Mouse (Mus musculus) liver, embryonic 12.5 days (tissue): Measurements from ENCODE around the gene Tnfrsf4. TPM values are rescaled to one million over a fixed set of nuclear protein-coding genes. Genes with fewer than 3 reads are reported as not detected.
A peak's percentile ranks its signal among the peaks of the same experiment; 100 is the strongest.

Source experiments
- ATAC-seq: fragments of 200-750 bp; cut with Nextera tagmentation; 2 replicates; pipeline ENCODE4 v1.8.0; 2017; ENCODE audit warnings: moderate number of reproducible peaks, mild to moderate bottlenecking, moderate library complexity
- H3K27ac ChIP-seq: fragments of 300-500 bp; sonication (generic); 2 replicates; pipeline ENCODE4 v1.5.1; 2016; ENCODE audit warnings: mild to moderate bottlenecking
- H3K27me3 ChIP-seq: fragments of 300-500 bp; sonication (generic); replicated peaks from 2 replicates; pipeline ENCODE4 v1.6.1; 2016; ENCODE audit warnings: mild to moderate bottlenecking, moderate library complexity
- H3K36me3 ChIP-seq: fragments of 300-500 bp; sonication (generic); 2 replicates; pipeline ENCODE4 v1.6.1; 2016; ENCODE audit warnings: mild to moderate bottlenecking, moderate library complexity
- H3K4me1 ChIP-seq: fragments of 300-500 bp; sonication (generic); 2 replicates; pipeline ENCODE4 v1.6.1; 2016
- H3K4me2 ChIP-seq: fragments of 300-500 bp; sonication (generic); 2 replicates; pipeline ENCODE4 v1.6.1; 2016; ENCODE audit warnings: mild to moderate bottlenecking, moderate library complexity
- H3K4me3 ChIP-seq: fragments of 300-500 bp; sonication (generic); 2 replicates; pipeline ENCODE4 v1.5.1; 2016; ENCODE audit warnings: mild to moderate bottlenecking, moderate library complexity
- H3K9ac ChIP-seq: fragments of 300-500 bp; sonication (generic); 2 replicates; pipeline ENCODE4 v1.6.1; 2016; ENCODE audit warnings: mild to moderate bottlenecking, moderate library complexity
- H3K9me3 ChIP-seq: fragments of 300-500 bp; sonication (generic); replicated peaks from 2 replicates; pipeline ENCODE4 v1.6.1; 2016; ENCODE audit warnings: mild to moderate bottlenecking, moderate library complexity
- WGBS: fragments of 180-500 bp; shearing (Covaris S2); methylation state at CpG from one replicate; pipeline ENCODE4 v1.1.7; 2016; ENCODE audit not compliant: insufficient replicate concordance; 5-methylcytosine and 5-hydroxymethylcytosine counted together
- polyA plus RNA-seq: library from polyadenylated mRNA; unstranded; fragments of >200 nt; fragmentation: Nextera tagmentation; extraction: Ambion mirVana; gene quantifications from 2 replicates; pipeline ENCODE4 v1.2.1, GENCODE M21; 2016

Gene Tnfrsf4
- polyA plus RNA-seq, 1 experiment from 2014 or later = 0.39 TPM

GRCm38 (mm10) chr4:156030651-156031118 is 17.0 kb downstream of the Tnfrsf4 start:
- no peak for ATAC-seq
- H3K9me3 ChIP-seq = no peaks in the 10 kb centered on the region
- H3K9ac ChIP-seq = peak overlapping the region; percentile 52; the same call in 1 of the 2 replicates
- peak overlapping the region; percentile 68 for H3K4me2 ChIP-seq
- H3K4me3 ChIP-seq = peak overlapping the region; percentile 52
- H3K4me1 ChIP-seq = peaks cover 33% of the 10 kb centered on the region
- no peak overlapping the region for H3K27ac ChIP-seq
- 55% methylated on average over 9 of the region's 9 CpGs for WGBS
- H3K36me3 ChIP-seq = 0 out of 2 replicates have a peak, but pooled peaks cover 4% of the 10 kb centered on the region
- H3K27me3 ChIP-seq = peaks cover 19% of the 10 kb centered on the region

DNA sequence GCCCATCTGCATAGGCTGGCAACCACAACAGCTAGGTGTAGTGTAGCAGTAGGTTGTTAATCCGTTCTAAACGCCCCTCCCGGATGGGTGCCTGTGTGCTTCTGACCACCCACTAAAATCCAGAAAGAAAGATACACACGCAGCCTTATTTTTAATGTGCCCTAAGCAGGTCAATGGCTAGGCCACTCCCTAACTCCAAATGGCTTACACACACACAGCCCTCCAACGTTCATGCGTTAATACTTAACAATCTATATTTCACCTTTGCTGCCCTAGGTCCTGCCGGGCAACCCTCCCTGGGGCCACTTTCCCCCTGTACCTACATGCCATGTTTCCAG is 17.6 kb downstream of the Tnfrsf4 start:
- 15% methylated on average over 7 of the region's 7 CpGs for WGBS
- H3K27ac ChIP-seq = peak overlapping the region; percentile 75; the same call in 1 of the 2 replicates

GRCm38 (mm10) chr4:156031593-156032391 is 18.1 kb downstream of the Tnfrsf4 start:
- Histone ChIP-seq H3K27ac (peak overlapping the region; percentile 75), H3K9me3 (no peaks in the 10 kb centered on the region), H3K4me2 (peak overlapping the region; percentile 68), H3K9ac (peak overlapping the region; percentile 52; the same call in 1 of the 2 replicates), H3K4me1 (peaks cover 33% of the 10 kb centered on the region), H3K27me3 (peaks cover 30% of the 10 kb centered on the region), H3K4me3 (peak overlapping the region; percentile 52), H3K36me3 (0 out of 2 replicates have a peak, but pooled peaks cover 4% of the 10 kb centered on the region)
- ATAC-seq = peak; percentile 73
- 3% methylated on average over 24 of the region's 24 CpGs for WGBS

More for the DNA sequence above, 17.6 kb downstream of the Tnfrsf4 start:
- Histone ChIP-seq H3K9ac (peak overlapping the region; percentile 52; the same call in 1 of the 2 replicates), H3K27me3 (peaks cover 25% of the 10 kb centered on the region), H3K36me3 (0 out of 2 replicates have a peak, but pooled peaks cover 4% of the 10 kb centered on the region), H3K4me3 (peak overlapping the region; percentile 52), H3K4me1 (peaks cover 33% of the 10 kb centered on the region), H3K9me3 (no peaks in the 10 kb centered on the region), H3K4me2 (peak overlapping the region; percentile 68)
- ATAC-seq = peak; percentile 21

GRCm38 (mm10) chr4:156032856-156033255 is 19.2 kb downstream of the Tnfrsf4 start:
- Histone ChIP-seq H3K36me3 (0 out of 2 replicates have a peak, but pooled peaks cover 4% of the 10 kb centered on the region), H3K9ac (no peak overlapping the region), H3K4me3 (no peak overlapping the region), H3K9me3 (no peaks in the 10 kb centered on the region), H3K4me2 (no peak overlapping the region), H3K27ac (no peak overlapping the region), H3K27me3 (peaks cover 31% of the 10 kb centered on the region), H3K4me1 (peaks cover 33% of the 10 kb centered on the region)
- 39% methylated on average over 4 of the region's 4 CpGs for WGBS
- no peak for ATAC-seq

DNA sequence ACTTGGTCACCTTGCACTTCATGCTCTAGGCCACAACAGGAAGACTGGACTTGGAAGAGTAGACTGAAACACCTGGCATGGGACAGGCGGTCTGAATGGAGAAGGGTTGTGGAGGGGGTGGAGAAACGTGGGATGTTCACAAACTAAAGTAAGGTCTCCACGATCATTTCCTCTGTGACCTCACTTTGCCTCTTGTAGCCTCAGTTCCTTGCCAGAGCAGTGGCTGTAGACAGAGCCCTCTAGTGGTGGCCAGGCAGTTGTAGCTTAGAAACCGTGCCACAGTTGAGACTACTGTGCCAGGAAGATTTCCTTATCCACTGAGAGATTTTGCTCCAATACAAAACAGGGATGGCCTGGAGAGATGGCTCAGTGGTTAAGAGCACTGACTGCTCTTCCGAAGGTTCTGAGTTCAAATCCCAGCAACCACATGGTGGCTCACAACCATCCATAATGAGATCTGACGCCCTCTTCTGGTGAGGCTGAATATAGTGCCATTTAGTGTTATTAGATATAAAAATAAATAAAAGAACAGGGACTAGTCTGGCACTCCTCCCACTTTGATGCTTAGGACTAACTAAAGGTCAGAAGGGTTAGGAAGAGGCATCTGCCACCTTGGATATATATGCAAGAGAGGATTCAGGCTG is 20.0 kb downstream of the Tnfrsf4 start:
- ATAC-seq = no peak
- H3K27me3 ChIP-seq = peaks cover 33% of the 10 kb centered on the region
- H3K36me3 ChIP-seq = 0 out of 2 replicates have a peak, but pooled peaks cover 4% of the 10 kb centered on the region
- H3K9ac ChIP-seq = no peak overlapping the region
- H3K27ac ChIP-seq = no peak overlapping the region
- no peak overlapping the region for H3K4me3 ChIP-seq
- no peaks in the 10 kb centered on the region for H3K9me3 ChIP-seq
- H3K4me1 ChIP-seq = peaks cover 33% of the 10 kb centered on the region
- 28% methylated on average over 6 of the region's 6 CpGs for whole genome bisulfite sequencing
- H3K4me2 ChIP-seq = no peak overlapping the region

- H3K4me1 ChIP-seq = peaks cover 33% of the 10 kb centered on the region
- no peak for ATAC-seq
- no peak overlapping the region for H3K4me2 ChIP-seq
- no peak overlapping the region for H3K9ac ChIP-seq
- no peak overlapping the region for H3K27ac ChIP-seq
- H3K9me3 ChIP-seq = no peaks in the 10 kb centered on the region
- 72% methylated on average over 4 of the region's 4 CpGs for WGBS
- peaks cover 33% of the 10 kb centered on the region for H3K27me3 ChIP-seq
- no peak overlapping the region for H3K4me3 ChIP-seq
- 0 out of 2 replicates have a peak, but pooled peaks cover 2% of the 10 kb centered on the region for H3K36me3 ChIP-seq
Measured at GRCm38 (mm10) chr4:156034301-156034700, 20.7 kb downstream of the Tnfrsf4 start.

- H3K9me3 ChIP-seq = no peaks in the 10 kb centered on the region
- peaks cover 33% of the 10 kb centered on the region for H3K4me1 ChIP-seq
- 8% methylated on average over 25 of the region's 25 CpGs for WGBS
- no peaks in the 10 kb centered on the region for H3K36me3 ChIP-seq
- H3K9ac ChIP-seq = no peak overlapping the region
- no peak overlapping the region for H3K27ac ChIP-seq
- H3K27me3 ChIP-seq = peaks cover 33% of the 10 kb centered on the region
- H3K4me2 ChIP-seq = peak overlapping the region; percentile 46
- ATAC-seq = no peak
- H3K4me3 ChIP-seq = peak overlapping the region; percentile 15
Measured at GRCm38 (mm10) chr4:156034901-156035300, 21.3 kb downstream of the Tnfrsf4 start.

GRCm38 (mm10) chr4:156044754-156045153 is 31.1 kb downstream of the Tnfrsf4 start:
- WGBS = 48% methylated on average over 5 of the region's 5 CpGs
- Histone ChIP-seq H3K27me3 (peaks cover 11% of the 10 kb centered on the region; the same call in 1 of the 2 replicates), H3K4me3 (no peak overlapping the region), H3K36me3 (no peaks in the 10 kb centered on the region), H3K9ac (no peak overlapping the region), H3K27ac (no peak overlapping the region), H3K4me2 (no peak overlapping the region), H3K4me1 (no peaks in the 10 kb centered on the region), H3K9me3 (no peaks in the 10 kb centered on the region)
- ATAC-seq = no peak

DNA sequence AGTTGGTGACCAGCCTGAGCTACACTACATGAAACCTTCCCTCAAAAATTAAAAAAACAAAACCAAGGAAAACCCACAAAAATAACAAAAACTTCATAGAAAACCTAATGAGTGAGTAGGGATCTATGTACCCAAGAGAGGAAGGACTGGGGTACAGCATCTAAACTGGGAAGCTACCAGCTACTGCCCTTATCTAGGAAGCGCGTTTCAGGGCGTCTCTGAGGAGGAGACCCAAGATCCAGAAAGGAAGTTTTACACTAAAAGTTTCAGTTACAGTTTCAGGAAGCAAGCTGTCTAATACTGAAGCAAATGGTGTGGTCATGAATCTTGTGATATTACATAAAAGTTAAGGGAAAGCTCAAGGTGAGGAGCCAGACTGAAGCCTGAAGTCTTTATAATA is 36.1 kb downstream of the Tnfrsf4 start:
- Histone ChIP-seq H3K27me3 (0 out of 2 replicates have a peak, but pooled peaks cover under 1% of the 10 kb centered on the region), H3K9ac (no peak overlapping the region), H3K36me3 (no peaks in the 10 kb centered on the region), H3K4me2 (no peak overlapping the region), H3K4me1 (no peaks in the 10 kb centered on the region), H3K9me3 (no peaks in the 10 kb centered on the region), H3K27ac (no peak overlapping the region), H3K4me3 (no peak overlapping the region)
- WGBS = 42% methylated on average over 3 of the region's 3 CpGs
- ATAC-seq = no peak

GRCm38 (mm10) chr4:156050391-156050980 is 36.8 kb downstream of the Tnfrsf4 start:
- Histone ChIP-seq H3K27me3 (no peaks in the 10 kb centered on the region), H3K4me1 (no peaks in the 10 kb centered on the region), H3K36me3 (no peaks in the 10 kb centered on the region), H3K4me2 (no peak overlapping the region), H3K4me3 (no peak overlapping the region), H3K9me3 (no peaks in the 10 kb centered on the region), H3K27ac (no peak overlapping the region), H3K9ac (no peak overlapping the region)
- WGBS = 57% methylated on average over 6 of the region's 6 CpGs
- ATAC-seq = no peak

- Histone ChIP-seq H3K9ac (no peak overlapping the region), H3K4me1 (no peaks in the 10 kb centered on the region), H3K4me3 (no peak overlapping the region), H3K27me3 (peaks cover 5% of the 10 kb centered on the region; the same call in 1 of the 2 replicates), H3K9me3 (no peaks in the 10 kb centered on the region), H3K4me2 (no peak overlapping the region), H3K36me3 (no peaks in the 10 kb centered on the region), H3K27ac (no peak overlapping the region)
- WGBS = 63% methylated on average over 4 of the region's 4 CpGs
- ATAC-seq = no peak
Measured at GRCm38 (mm10) chr4:156053113-156053512, 39.5 kb downstream of the Tnfrsf4 start.
